Mouse (Mus musculus): ENCODE measurements at regions not wholly inside any gene's neighbourhood (a gene's known extent, or its start where the extent isn't known, plus 50 kb on each side); places are given as distances from the start of the nearest gene placed in this dataset.

DNA sequence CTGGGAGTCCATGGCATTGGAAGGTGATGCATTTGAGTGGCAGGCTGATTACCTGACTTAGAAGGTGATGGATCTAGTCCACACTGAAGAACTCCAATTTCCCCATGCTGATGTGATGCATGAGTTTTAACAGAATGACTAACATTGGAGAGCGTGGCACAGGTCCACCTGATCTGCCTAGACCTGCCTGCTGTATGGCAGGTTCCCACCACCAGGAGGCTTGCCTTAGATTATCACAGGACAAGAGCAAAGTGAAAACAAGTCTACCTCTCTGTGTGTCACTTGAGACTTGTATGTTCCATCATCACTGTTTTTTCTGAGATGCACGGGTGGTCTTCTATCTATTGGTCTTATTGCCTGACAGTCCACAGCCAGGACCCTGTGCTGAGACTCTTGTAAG is 478.3 kb downstream of the Bnc2 start:
- TF ChIP-seq POLR2A (IDR thresholded peaks at IDR 0.05; ENCODE audit: borderline replicate concordance, extremely low read depth, low read depth, low read length) (no peak), CTCF (IDR thresholded peaks at IDR 0.05; ENCODE audit: insufficient read depth, low read length) (no peak)
